Mouse (Mus musculus): ENCODE results near the gene Gnb4. TPM values are rescaled to one million over a fixed set of nuclear protein-coding genes. Genes with fewer than 3 reads are reported as not detected.

Gnb4 gene
- polyA plus RNA-seq, 1 experiment, result 14.2 TPM

DNA sequence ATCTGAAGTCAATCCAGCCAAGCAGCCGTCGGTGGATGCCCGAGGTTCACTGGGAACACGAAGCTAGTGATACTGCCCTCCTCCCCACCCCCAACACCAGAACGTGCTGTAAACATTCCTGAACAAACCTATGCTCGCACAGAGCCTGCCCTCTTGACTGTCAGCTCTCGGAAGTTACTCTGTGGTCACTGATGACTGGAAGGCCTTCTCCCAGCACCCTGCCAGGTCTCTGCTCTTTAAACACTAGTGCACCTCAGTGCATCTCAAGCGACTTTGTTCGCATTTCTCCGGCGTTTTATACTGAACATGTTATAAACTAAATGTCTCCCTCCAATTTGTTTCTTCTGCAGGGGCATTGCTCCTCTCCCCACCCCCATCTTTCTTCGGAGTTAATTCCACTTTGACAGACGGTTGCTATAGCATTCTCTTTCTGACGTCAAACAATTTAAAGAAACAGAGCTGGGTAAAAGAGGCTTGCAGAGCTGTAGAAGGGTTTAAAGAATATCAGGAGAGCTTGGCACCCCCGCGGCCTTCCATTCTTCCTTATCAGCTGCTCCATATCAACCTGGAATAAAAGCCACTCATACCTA lies 763 bp upstream of the Gnb4 start:
- WGBS, result 22% methylated on average over 16 of the region's 16 CpGs
- no peak for DNase-seq (ENCODE audit: low read depth, low spot score)

GRCm38 (mm10) chr3:32616006-32616330 lies 417 bp downstream of the Gnb4 start:
- DNase-seq (ENCODE audit: low read depth, low spot score), result no peak
- 21% methylated on average over 5 of the region's 14 CpGs for WGBS

- WGBS, result 53% methylated on average over 5 of the region's 5 CpGs
Measured at GRCm38 (mm10) chr3:32615376-32615775, 1.0 kb downstream of the Gnb4 start.

GRCm38 (mm10) chr3:32614786-32615185 lies 1.6 kb downstream of the Gnb4 start:
- 48% methylated on average over 2 of the region's 2 CpGs for WGBS
- DNase-seq (ENCODE audit: low read depth, low spot score), result no peak

More at GRCm38 (mm10) chr3:32615376-32615775, 1.0 kb downstream of the Gnb4 start:
- DNase-seq (ENCODE audit: low read depth, low spot score), result no peak

- 44% methylated on average over 11 of the region's 11 CpGs for WGBS
- no peak for DNase-seq (ENCODE audit: low read depth, low spot score)
Measured at GRCm38 (mm10) chr3:32611606-32612170, 4.7 kb downstream of the Gnb4 start.

- DNase-seq (ENCODE audit: low read depth, low spot score), result no peak
- 18% methylated on average over 7 of the region's 7 CpGs for WGBS
Measured at GRCm38 (mm10) chr3:32610560-32610959, 5.8 kb downstream of the Gnb4 start.

DNA sequence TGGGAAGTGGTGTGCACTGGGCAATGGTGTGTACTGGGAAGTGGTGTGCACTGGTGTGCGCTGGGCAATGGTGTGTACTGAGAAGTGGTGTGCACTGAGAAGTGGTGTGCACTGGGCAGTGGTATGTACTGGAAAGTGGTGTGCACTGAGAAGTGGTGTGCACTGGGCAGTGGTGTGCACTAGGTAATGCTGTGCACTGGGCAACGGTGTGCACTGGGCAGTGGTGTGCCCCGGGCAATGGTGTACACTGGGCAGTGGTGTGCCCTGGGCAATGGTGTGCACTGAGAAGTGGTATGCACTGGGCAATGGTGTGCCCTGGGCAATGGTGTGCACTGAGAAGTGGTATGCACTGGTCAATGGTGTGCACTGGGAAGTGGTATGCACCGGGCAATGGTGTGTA lies 7.2 kb downstream of the Gnb4 start:
- DNase-seq (ENCODE audit: low read depth, low spot score), result no peak
- 94% methylated on average over 4 of the region's 4 CpGs for WGBS

DNA sequence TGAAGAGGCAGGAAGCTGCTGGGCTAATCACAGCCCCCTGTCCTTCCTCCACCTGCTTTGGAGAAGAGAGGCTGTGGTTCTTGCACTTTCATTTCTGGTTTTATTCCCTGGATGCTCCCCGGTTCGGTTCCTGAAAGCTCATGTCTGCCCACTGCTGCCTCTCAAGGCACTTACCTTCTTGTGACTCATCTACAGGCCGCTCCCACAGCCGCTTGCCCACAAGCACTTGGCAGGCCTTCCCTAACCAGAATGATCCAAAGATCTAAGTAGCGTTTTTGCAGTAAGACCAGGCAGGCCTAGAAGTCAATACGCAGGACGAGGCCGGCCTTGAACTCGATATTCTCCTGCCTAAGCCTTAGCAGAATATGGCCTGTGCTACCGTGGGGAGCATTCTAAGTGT lies 15.3 kb downstream of the Gnb4 start:
- DNase-seq (ENCODE audit: low read depth, low spot score), result no peak
- WGBS, result 73% methylated on average over 10 of the region's 10 CpGs

- 59% methylated on average over 3 of the region's 3 CpGs for WGBS
- no peak for DNase-seq (ENCODE audit: low read depth, low spot score)
Measured at GRCm38 (mm10) chr3:32599328-32599727, 17.1 kb downstream of the Gnb4 start.

- WGBS, result 24% methylated on average over 4 of the region's 4 CpGs
- DNase-seq (ENCODE audit: low read depth, low spot score), result no peak
Measured at GRCm38 (mm10) chr3:32595080-32595479, 21.3 kb downstream of the Gnb4 start.

DNA sequence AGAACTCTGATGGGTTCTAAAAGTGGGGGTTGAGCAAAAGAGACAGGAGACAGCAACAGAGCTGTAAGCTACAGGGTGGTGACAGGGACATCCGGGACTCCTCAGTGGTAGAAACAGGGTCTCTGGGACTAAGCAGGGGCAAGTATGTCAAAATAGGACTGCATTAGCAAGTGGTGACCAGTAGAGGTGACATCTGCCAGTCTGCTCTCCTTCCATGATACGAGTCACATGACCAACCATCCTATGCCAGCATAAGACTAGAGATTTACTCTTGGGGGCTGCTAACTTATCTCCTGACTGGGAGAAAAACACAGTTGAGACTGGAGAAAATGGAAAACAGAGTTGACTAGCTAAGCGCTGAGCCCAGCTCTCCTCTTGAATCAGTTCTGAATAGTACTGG lies 30.1 kb downstream of the Gnb4 start:
- WGBS, result 93% methylated on average over 3 of the region's 3 CpGs
- DNase-seq (ENCODE audit: low read depth, low spot score), result no peak

DNA sequence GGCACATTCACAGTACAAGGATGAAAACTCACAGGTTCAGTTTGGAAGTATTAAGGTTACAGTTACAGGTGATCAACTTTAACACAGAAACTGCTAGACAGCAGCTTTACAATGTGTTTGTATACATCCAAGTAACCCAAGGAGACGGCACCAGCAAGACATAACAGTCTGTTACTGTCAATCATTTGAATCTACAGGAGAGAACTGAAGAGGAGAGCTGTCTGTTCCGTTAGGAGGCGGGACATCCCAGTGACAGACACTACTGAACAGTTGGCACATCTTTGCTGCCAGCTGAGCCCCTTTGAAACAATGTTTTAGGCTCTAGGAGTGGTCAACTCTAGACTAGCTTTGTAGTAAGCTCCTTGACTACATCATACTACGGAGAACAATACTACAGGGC lies 32.9 kb downstream of the Gnb4 start:
- 92% methylated on average over 4 of the region's 4 CpGs for WGBS
- DNase-seq (ENCODE audit: low read depth, low spot score), result no peak

GRCm38 (mm10) chr3:32581911-32582310 lies 34.5 kb downstream of the Gnb4 start:
- no peak for DNase-seq (ENCODE audit: low read depth, low spot score)
- WGBS, result 89% methylated on average over 3 of the region's 3 CpGs

DNA sequence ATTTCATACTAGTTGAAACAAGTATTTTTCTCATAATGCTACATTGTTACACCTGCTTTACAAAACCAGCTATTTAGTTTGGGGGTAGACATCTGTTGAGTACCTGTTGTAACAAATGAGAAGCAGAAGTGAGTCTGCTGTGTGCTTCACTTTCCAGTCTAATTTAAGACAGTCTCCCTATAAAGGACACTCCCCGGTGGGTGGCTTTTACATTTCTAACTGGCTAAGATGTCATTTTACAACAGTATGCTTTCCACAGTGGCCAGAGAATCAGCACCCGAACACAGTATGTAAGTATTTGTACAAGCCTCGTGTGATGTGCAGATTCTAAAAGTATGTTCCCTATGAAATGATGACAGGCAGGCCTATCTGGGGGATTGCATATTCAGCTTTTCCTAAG lies 35.6 kb downstream of the Gnb4 start:
- DNase-seq (ENCODE audit: low read depth, low spot score), result no peak
- WGBS, result 72% methylated on average over 3 of the region's 3 CpGs

GRCm38 (mm10) chr3:32578772-32579171 lies 37.6 kb downstream of the Gnb4 start:
- WGBS, result 86% methylated on average over 5 of the region's 5 CpGs

DNA sequence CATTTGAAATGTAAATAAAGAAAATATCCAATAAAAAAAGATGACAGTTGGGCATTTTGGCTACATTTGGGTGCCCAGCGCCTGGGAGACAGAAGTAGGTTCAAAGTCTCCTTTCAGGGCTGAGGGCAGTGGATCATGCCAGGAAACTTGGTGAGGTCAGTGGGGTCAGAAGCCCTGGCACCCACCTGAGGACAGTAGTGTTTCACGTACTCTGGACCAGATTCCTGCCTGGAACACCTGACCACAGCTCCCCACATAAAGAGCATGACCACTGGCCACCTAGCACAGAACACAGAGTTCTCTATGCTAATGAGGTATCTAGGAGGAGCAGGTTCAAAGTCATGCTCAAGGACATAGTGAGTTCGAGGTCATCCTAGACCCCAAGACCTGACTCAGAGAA lies 41.2 kb downstream of the Gnb4 start:
- 94% methylated on average over 3 of the region's 3 CpGs for WGBS
- DNase-seq (ENCODE audit: low read depth, low spot score), result no peak

More at GRCm38 (mm10) chr3:32578772-32579171, 37.6 kb downstream of the Gnb4 start:
- DNase-seq (ENCODE audit: low read depth, low spot score), result no peak

DNA sequence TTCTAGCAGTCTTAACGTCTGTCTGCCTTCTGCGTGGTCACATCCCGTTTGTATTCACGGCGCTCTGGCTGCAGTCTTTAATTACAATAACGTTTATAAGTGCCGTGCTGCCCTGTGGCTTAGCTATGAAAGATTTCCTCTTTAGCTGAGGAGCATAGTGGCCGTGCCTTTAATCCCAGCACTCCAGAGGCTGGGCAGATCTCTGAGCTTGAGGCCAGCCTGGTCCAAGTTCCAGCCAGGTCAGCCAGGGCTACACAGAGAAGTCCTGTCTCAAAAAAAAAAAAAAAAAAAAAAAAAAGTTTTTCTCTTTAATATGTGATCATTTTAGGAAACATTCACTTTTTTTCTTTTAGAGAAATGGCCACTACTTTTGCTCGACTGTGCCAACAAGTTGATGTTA lies 42.5 kb downstream of the Gnb4 start:
- 75% methylated on average over 9 of the region's 9 CpGs for WGBS
- DNase-seq (ENCODE audit: low read depth, low spot score), result no peak

- 90% methylated on average over 2 of the region's 2 CpGs for WGBS
- no peak for DNase-seq (ENCODE audit: low read depth, low spot score)
Measured at GRCm38 (mm10) chr3:32573086-32573485, 43.3 kb downstream of the Gnb4 start.

DNA sequence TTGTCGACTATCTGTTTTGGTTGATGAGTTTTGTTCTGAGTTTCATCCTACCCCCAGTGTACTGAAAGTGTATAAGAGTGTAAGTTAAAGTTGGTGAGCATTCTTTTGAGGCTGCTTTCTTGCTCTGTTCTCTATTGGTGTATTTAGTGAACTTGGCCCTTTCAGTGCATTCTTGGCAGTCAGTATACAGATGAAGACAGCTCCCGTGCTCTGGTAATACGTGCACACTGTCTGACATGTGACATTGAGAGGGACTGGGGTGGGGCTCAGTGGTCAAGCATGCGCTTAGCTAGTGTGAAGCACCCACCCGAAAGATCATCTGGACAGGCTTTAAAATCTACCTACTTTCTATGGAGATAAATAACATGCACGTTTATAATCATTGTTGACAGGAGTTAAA lies 53.0 kb downstream of the Gnb4 start:
- 90% methylated on average over 6 of the region's 6 CpGs for WGBS

GRCm38 (mm10) chr3:32553061-32553460 lies 63.3 kb downstream of the Gnb4 start:
- no peak for DNase-seq (ENCODE audit: low read depth, low spot score)
- 96% methylated on average over 1 of the region's 1 CpGs for WGBS

More for the DNA sequence above, 53.0 kb downstream of the Gnb4 start:
- DNase-seq (ENCODE audit: low read depth, low spot score), result no peak

DNA sequence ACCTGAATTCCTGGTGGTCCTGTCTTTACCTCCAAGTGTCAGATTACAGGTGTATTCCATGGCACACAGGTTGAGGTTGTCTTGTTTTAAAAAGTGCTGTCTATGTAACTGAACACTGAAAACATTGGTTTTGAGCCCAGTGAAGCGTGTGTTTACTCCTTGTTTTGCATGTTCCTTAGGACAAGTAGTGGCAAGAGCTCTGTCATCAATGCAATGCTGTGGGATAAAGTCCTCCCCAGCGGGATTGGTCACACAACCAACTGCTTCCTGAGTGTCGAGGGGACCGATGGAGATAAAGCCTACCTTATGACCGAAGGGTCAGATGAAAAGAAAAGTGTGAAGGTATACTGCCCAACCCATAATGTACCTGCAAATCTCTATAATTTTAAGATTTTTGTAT lies 78.3 kb downstream of the Gnb4 start:
- WGBS, result 92% methylated on average over 5 of the region's 5 CpGs
- DNase-seq (ENCODE audit: low read depth, low spot score), result no peak

DNA sequence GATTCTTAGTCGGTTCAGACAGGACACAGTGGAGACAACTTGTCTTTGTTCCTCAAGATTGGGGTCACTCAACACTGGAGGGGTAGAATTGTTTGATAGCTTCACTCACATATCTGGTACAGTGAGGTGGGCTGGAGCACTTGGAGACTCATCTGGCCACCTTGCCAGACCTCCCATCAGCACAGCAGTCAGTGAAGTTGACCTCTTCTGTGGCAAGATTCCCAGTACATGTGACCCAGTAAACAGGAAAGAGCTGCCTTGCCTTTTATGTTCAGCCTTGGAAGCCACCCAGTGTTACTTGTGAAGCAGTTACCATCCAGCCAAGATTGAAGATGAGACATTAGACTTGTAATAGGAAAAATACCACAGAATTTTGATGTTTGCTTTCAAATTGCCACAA lies 78.8 kb downstream of the Gnb4 start:
- no peak for DNase-seq (ENCODE audit: low read depth, low spot score)
- 56% methylated on average over 1 of the region's 1 CpGs for WGBS
